Mouse (Mus musculus): ENCODE data around the gene Osbpl11. TPM values are rescaled to one million over a fixed set of nuclear protein-coding genes. Genes with fewer than 3 reads are reported as not detected.

The Osbpl11 gene
- polyA plus RNA-seq, 1 experiment from 2014 or later: 19.1 TPM

DNA sequence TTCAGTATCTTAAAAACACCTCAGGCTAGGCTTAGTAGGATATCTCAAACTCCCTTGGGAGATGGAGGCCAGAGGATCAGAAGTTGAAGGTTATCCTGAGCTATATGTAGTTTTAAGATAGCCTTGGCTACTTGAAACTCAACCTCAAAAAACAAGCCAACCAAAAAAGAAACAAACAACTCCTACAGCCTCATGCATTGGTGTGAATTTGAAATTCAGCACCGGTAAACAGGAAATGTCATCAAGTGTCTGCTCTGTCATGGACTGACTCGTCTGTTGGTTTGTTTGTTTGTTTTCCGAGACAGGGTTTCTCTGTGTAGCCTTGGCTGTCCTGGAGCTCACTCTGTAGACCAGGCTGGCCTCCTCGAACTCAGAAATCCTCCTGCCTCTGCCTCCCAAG lies 87.0 kb downstream of the Osbpl11 start:
- Histone ChIP-seq H3K27me3 (replicated peaks; ENCODE audit: control insufficient read depth, insufficient read depth, low read length) (no peaks in the 10 kb centered on the region), H3K36me3 (ENCODE audit: control insufficient read depth, insufficient read depth, low read length) (peaks cover 68% of the 10 kb centered on the region), H3K4me3 (ENCODE audit: low read depth, low read length) (no peak overlapping the region), H3K4me1 (ENCODE audit: control insufficient read depth, insufficient read depth, low read length) (no peaks in the 10 kb centered on the region), H3K27ac (replicated peaks; ENCODE audit: low read depth, low read length) (no peak overlapping the region), H3K4me2 (ENCODE audit: low read depth, low read length) (no peak overlapping the region), H3K9me3 (ENCODE audit: control insufficient read depth, low read length) (no peaks in the 10 kb centered on the region), H3K9ac (ENCODE audit: low read depth, low read length) (no peak overlapping the region)
- WGBS: 96% methylated on average over 4 of the region's 4 CpGs
- no peak for ATAC-seq (ENCODE audit: low read depth)
- DNase-seq (ENCODE audit: low spot score): no peak

DNA sequence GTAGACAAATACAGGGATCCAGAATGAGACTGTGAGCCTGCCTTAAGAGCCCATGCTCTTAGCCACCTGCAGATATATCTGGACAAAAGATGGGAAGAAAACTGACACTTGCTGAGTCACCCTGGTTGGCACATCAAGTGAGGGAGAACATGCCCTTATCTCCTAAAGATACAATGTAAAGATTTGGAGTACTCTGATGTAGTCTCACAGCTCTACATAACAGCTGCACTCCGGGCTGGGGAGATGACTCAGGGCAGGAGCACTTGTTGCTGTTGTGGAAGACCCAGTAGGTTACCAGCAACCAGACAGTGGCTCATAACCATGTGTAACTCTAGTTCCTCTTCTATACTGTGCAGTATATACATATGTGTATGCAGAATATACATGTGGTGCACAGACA lies 98.2 kb downstream of the Osbpl11 start:
- WGBS: 82% methylated on average over 1 of the region's 1 CpGs
- H3K9ac ChIP-seq (ENCODE audit: low read depth, low read length): no peak overlapping the region
- no peaks in the 10 kb centered on the region for H3K27me3 ChIP-seq (replicated peaks; ENCODE audit: control insufficient read depth, insufficient read depth, low read length)
- H3K4me1 ChIP-seq (ENCODE audit: control insufficient read depth, insufficient read depth, low read length): no peaks in the 10 kb centered on the region
- H3K4me3 ChIP-seq (ENCODE audit: low read depth, low read length): no peak overlapping the region
- DNase-seq (ENCODE audit: low spot score) (no peak), ATAC-seq (ENCODE audit: low read depth) (no peak)
- H3K9me3 ChIP-seq (ENCODE audit: control insufficient read depth, low read length): no peaks in the 10 kb centered on the region
- H3K4me2 ChIP-seq (ENCODE audit: low read depth, low read length): no peak overlapping the region
- H3K27ac ChIP-seq (replicated peaks; ENCODE audit: low read depth, low read length): no peak overlapping the region
- H3K36me3 ChIP-seq (ENCODE audit: control insufficient read depth, insufficient read depth, low read length): peaks cover 82% of the 10 kb centered on the region

DNA sequence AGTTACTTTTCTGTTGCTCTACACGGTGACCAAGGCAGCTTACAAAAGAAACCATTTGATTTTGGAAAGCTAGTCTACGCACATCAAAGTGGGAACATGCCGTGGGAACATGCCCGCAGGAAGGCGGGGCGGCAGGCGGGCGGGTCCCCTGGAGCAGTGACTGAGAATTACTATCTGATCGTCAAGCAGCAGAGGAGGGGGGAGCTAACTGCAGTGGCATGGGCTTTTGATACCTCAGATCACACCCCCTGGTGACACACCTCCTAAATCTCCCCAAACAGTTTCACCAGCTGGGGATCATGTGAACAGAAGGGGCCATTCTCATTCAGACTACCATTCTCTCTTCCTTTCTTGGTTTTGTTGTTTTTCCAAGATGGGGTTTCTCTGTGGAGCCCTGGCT lies 103.7 kb downstream of the Osbpl11 start:
- no peak overlapping the region for H3K4me2 ChIP-seq (ENCODE audit: low read depth, low read length)
- peaks cover 90% of the 10 kb centered on the region for H3K36me3 ChIP-seq (ENCODE audit: control insufficient read depth, insufficient read depth, low read length)
- no peak for ATAC-seq (ENCODE audit: low read depth)
- H3K27me3 ChIP-seq (replicated peaks; ENCODE audit: control insufficient read depth, insufficient read depth, low read length): no peaks in the 10 kb centered on the region
- no peak overlapping the region for H3K27ac ChIP-seq (replicated peaks; ENCODE audit: low read depth, low read length)
- H3K9ac ChIP-seq (ENCODE audit: low read depth, low read length): no peak overlapping the region
- no peaks in the 10 kb centered on the region for H3K4me1 ChIP-seq (ENCODE audit: control insufficient read depth, insufficient read depth, low read length)
- WGBS: 84% methylated on average over 9 of the region's 9 CpGs
- DNase-seq (ENCODE audit: low spot score): no peak
- H3K9me3 ChIP-seq (ENCODE audit: control insufficient read depth, low read length): peaks cover 6% of the 10 kb centered on the region
- H3K4me3 ChIP-seq (ENCODE audit: low read depth, low read length): no peak overlapping the region

DNA sequence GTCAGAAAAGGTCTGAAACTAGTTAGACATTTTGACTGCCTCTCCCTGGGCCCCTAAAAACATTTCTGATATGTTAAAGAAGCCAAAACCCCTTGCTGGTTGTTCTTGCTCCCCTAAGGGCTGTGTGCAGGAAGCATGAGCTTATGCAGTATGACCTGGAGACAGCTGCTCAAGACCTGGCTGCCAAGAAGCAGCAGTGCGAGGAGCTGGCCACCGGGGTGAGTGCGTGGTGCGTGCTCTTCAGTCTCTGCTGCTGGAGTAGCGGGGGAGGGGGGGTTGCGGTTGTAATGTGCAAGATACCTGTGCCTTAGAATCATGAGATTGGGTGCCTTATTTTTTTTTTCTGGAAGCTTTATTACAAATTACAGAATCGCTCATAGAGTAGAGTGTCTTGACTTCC lies 105.1 kb downstream of the Osbpl11 start:
- Histone ChIP-seq H3K4me3 (ENCODE audit: low read depth, low read length) (no peak overlapping the region), H3K27ac (replicated peaks; ENCODE audit: low read depth, low read length) (no peak overlapping the region), H3K4me1 (ENCODE audit: control insufficient read depth, insufficient read depth, low read length) (no peaks in the 10 kb centered on the region), H3K9me3 (ENCODE audit: control insufficient read depth, low read length) (peaks cover 6% of the 10 kb centered on the region), H3K27me3 (replicated peaks; ENCODE audit: control insufficient read depth, insufficient read depth, low read length) (no peaks in the 10 kb centered on the region), H3K4me2 (ENCODE audit: low read depth, low read length) (no peak overlapping the region), H3K36me3 (ENCODE audit: control insufficient read depth, insufficient read depth, low read length) (peaks cover 98% of the 10 kb centered on the region), H3K9ac (ENCODE audit: low read depth, low read length) (no peak overlapping the region)
- 81% methylated on average over 7 of the region's 7 CpGs for WGBS
- DNase-seq (ENCODE audit: low spot score) (no peak), ATAC-seq (ENCODE audit: low read depth) (no peak)

DNA sequence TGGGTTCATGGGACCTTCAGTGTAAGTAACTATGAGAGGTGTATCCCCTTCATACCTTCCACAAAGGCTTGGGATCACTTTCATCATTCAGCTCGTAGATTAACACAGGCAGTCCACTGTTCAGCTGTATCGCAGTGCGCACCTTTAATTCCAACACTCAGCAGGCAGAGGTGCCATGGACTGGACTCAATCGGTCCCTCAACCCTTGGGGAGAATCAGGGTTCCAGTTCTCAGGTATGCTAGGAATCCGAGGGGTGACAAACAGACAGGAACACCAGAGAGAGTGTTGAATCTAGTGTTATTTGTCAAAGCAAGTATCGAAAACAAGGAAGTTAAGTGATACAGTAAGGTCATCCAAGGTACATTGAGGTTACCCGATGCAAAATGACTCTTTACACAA lies 107.4 kb downstream of the Osbpl11 start:
- Histone ChIP-seq H3K4me3 (ENCODE audit: low read depth, low read length) (no peak overlapping the region), H3K4me2 (ENCODE audit: low read depth, low read length) (no peak overlapping the region), H3K9ac (ENCODE audit: low read depth, low read length) (no peak overlapping the region), H3K9me3 (ENCODE audit: control insufficient read depth, low read length) (peaks cover 6% of the 10 kb centered on the region), H3K27me3 (replicated peaks; ENCODE audit: control insufficient read depth, insufficient read depth, low read length) (no peaks in the 10 kb centered on the region), H3K36me3 (ENCODE audit: control insufficient read depth, insufficient read depth, low read length) (peaks cover 98% of the 10 kb centered on the region), H3K4me1 (ENCODE audit: control insufficient read depth, insufficient read depth, low read length) (no peaks in the 10 kb centered on the region), H3K27ac (replicated peaks; ENCODE audit: low read depth, low read length) (no peak overlapping the region)
- ATAC-seq (ENCODE audit: low read depth) (no peak), DNase-seq (ENCODE audit: low spot score) (no peak)
- WGBS: 98% methylated on average over 7 of the region's 7 CpGs

Other genes with a start within 250 kb of the Osbpl11 start
- 3.1 and 7.4 TPM in 2 replicates for gene Iqcg, start 128.9 kb upstream of the Osbpl11 start, polyA plus RNA-seq (2014; fragmentation: Nextera tagmentation; extraction: Ambion mirVana)
- 940 and 1,079 TPM in 2 replicates for gene Rpl35a, start 128.6 kb upstream of the Osbpl11 start, polyA plus RNA-seq (2014; fragmentation: Nextera tagmentation; extraction: Ambion mirVana)
- gene Lmln, start 122.5 kb upstream of the Osbpl11 start, polyA plus RNA-seq (2014; fragmentation: Nextera tagmentation; extraction: Ambion mirVana): 2.3 and 2.5 TPM in 2 replicates
- gene Snx4, start 66.4 kb downstream of the Osbpl11 start, polyA plus RNA-seq (2014; fragmentation: Nextera tagmentation; extraction: Ambion mirVana): 94.6 and 108 TPM in 2 replicates
- gene Zfp148, start 195.8 kb downstream of the Osbpl11 start, polyA plus RNA-seq (2014; fragmentation: Nextera tagmentation; extraction: Ambion mirVana): 51.0 and 51.8 TPM in 2 replicates